ENCODE assay signal across 8 mouse cellular contexts in the genomic region with DNA sequence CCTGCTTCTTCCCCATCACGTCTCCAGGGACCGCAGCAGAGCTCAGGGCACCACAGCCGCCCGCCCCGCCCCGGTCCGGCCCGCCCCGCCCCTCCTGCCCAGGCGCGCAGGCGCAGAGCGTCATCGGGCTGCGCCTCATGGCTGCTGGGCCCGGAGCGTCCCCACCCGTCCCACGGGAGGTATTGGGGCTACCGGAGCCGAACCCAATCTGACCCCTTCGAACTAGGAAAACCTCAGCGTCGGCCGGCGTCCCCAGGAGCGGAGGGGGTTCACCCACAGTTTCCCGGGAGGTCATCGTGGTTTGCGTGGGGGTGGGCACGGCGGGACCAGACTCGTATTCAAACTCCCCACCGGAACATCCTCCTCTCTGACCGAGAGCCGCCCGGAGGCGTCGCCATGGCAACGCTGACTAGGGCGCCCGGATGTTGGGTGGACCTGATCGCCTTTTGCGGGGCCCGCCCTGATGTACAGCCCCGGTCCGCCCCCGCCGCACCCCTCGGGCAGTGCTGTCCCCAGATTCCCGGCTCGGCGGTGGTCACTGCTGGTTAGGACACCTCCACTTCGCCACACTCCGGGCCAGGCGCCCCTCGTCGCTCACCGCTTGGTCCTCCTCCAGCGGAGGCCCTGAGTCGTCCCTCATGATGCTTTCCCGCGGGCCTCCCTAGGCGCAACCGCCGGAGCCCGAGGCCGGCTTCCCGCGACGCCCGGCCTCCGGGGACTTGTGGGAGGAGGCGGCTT. TPM values are rescaled to one million over a fixed set of nuclear protein-coding genes. Genes with fewer than 3 reads are reported as not detected.
DNase-seq lines count a peak whose midpoint lies in the region; ATAC-seq and TF ChIP-seq lines count a peak whose summit lies in the region.

Tmem237 (minus strand) TSS at position 689 of the 738 bp plus-strand sequence.

- peak within 1 kb of the TSS; percentile 35 for H3K27ac ChIP-seq in bone marrow macrophage, adult 2 months (ENCODE audit: insufficient read depth, low read depth, low read length)
- peak within 1 kb of the TSS; percentile 66 for H3K27ac ChIP-seq in embryonic fibroblast, embryonic 13.5 days (ENCODE audit: insufficient read depth, low read length)
- H3K27ac ChIP-seq in heart, embryonic 11.5 days (ENCODE audit: low read depth, low read length) = peak within 1 kb of the TSS; percentile 72
- H3K27ac ChIP-seq in kidney, embryonic 16.5 days (ENCODE audit: low read length) = peak within 1 kb of the TSS; percentile 78
- H3K27ac ChIP-seq in liver, adult 2 months (replicated peaks; ENCODE audit: insufficient read depth, low read depth, low read length) = no peak within 1 kb of the TSS

- WGBS in heart, embryonic 11.5 days (ENCODE audit: insufficient replicate concordance) = under 1% methylated on average over 74 of the region's 74 CpGs
- WGBS in kidney, embryonic 16.5 days = under 1% methylated on average over 73 of the region's 74 CpGs
- WGBS in liver, adult 2 months = under 1% methylated on average over 74 of the region's 74 CpGs

- H3K27me3 ChIP-seq in heart, embryonic 11.5 days (ENCODE audit: control insufficient read depth, insufficient read depth, low read length) = no peaks in the 10 kb centered on the region
- H3K27me3 ChIP-seq in kidney, embryonic 16.5 days (ENCODE audit: insufficient read depth, low read length) = no peaks in the 10 kb centered on the region
- no peaks in the 10 kb centered on the region for H3K27me3 ChIP-seq in liver, adult 2 months (ENCODE audit: control insufficient read depth, insufficient read depth, low read length)
- no peaks in the 10 kb centered on the region for H3K27me3 ChIP-seq in myocyte (ENCODE audit: control insufficient read depth, insufficient read depth, insufficient read length)
- no peaks in the 10 kb centered on the region for H3K27me3 ChIP-seq in splenic B cell, adult 2 months (ENCODE audit: control insufficient read depth, insufficient read depth, low read length, poor library complexity, severe bottlenecking)

- no peak for TF ChIP-seq CTCF in bone marrow macrophage, adult 2 months (IDR thresholded peaks at IDR 0.05; ENCODE audit: low read depth, low read length)
- TF ChIP-seq CTCF in embryonic fibroblast, embryonic 13.5 days (IDR thresholded peaks at IDR 0.05; ENCODE audit: borderline replicate concordance, insufficient read depth, low read length) = no peak
- 0 out of 2 replicates have a peak, but pooled peaks have one; percentile 20 for TF ChIP-seq CTCF in liver, adult 2 months (IDR thresholded peaks at IDR 0.05; ENCODE audit: low read depth, low read length)

- peak within 1 kb of the TSS; percentile 92 for H3K4me2 ChIP-seq in heart, embryonic 11.5 days
- H3K4me2 ChIP-seq in kidney, embryonic 16.5 days (replicated peaks; ENCODE audit: low read depth, low read length) = peak within 1 kb of the TSS; percentile 94
- peak within 1 kb of the TSS; percentile 83 for H3K4me2 ChIP-seq in myocyte (ENCODE audit: low read depth)

- H3K4me1 ChIP-seq in bone marrow macrophage, adult 2 months (ENCODE audit: control insufficient read depth, insufficient read depth, low read length) = no peaks in the 10 kb centered on the region
- no peaks in the 10 kb centered on the region for H3K4me1 ChIP-seq in embryonic fibroblast, embryonic 13.5 days (ENCODE audit: control insufficient read depth, insufficient read depth, low read length)
- 0 out of 2 replicates have a peak, but pooled peaks cover 6% of the 10 kb centered on the region for H3K4me1 ChIP-seq in heart, embryonic 11.5 days (ENCODE audit: control insufficient read depth, insufficient read depth, low read length)
- peaks cover 10% of the 10 kb centered on the region; the same call in 1 of the 2 replicates for H3K4me1 ChIP-seq in kidney, embryonic 16.5 days (ENCODE audit: insufficient read depth, low read length)
- H3K4me1 ChIP-seq in liver, adult 2 months (ENCODE audit: control insufficient read depth, insufficient read depth, low read length) = no peaks in the 10 kb centered on the region

- H3K9ac ChIP-seq in heart, embryonic 11.5 days (ENCODE audit: low read depth, low read length) = peak within 1 kb of the TSS; percentile 84
- H3K9ac ChIP-seq in kidney, embryonic 16.5 days (replicated peaks; ENCODE audit: low read length) = peak within 1 kb of the TSS; percentile 94
- H3K9ac ChIP-seq in liver, adult 2 months (ENCODE audit: low read depth, low read length) = peak within 1 kb of the TSS; percentile 84

- TF ChIP-seq POLR2A in bone marrow macrophage, adult 2 months (IDR thresholded peaks at IDR 0.05; ENCODE audit: borderline replicate concordance, low read depth, low read length) = no peak
- peak; percentile 84 for TF ChIP-seq POLR2A in embryonic fibroblast, embryonic 13.5 days (IDR thresholded peaks at IDR 0.05; ENCODE audit: low read depth, low read length)
- TF ChIP-seq POLR2A in liver, adult 2 months (IDR thresholded peaks at IDR 0.05; ENCODE audit: extremely low read depth, insufficient read depth, low read length) = no peak
- peak; percentile 62 for TF ChIP-seq POLR2A in myocyte (IDR thresholded peaks at IDR 0.05; ENCODE audit: insufficient read length, low read depth)

- ATAC-seq in heart, embryonic 11.5 days (replicated peaks; ENCODE audit: insufficient number of reproducible peaks, low FRiP score, low TSS enrichment) = peak; percentile 95
- ATAC-seq in kidney, embryonic 16.5 days (ENCODE audit: low FRiP score, low TSS enrichment) = peak; percentile 98

- H3K36me3 ChIP-seq in heart, embryonic 11.5 days (ENCODE audit: control insufficient read depth, insufficient read depth, low read length) = no peaks in the 10 kb centered on the region
- H3K36me3 ChIP-seq in kidney, embryonic 16.5 days (ENCODE audit: insufficient read depth, low read length) = no peaks in the 10 kb centered on the region
- peaks cover 5% of the 10 kb centered on the region; the same call in 1 of the 2 replicates for H3K36me3 ChIP-seq in liver, adult 2 months (ENCODE audit: control insufficient read depth, insufficient read depth, low read length)
- H3K36me3 ChIP-seq in myocyte (ENCODE audit: control insufficient read depth, insufficient read depth) = no peaks in the 10 kb centered on the region
- H3K36me3 ChIP-seq in splenic B cell, adult 2 months (ENCODE audit: control insufficient read depth, insufficient read depth, low read length, poor library complexity, severe bottlenecking) = no peaks in the 10 kb centered on the region

- H3K4me3 ChIP-seq in bone marrow macrophage, adult 2 months (ENCODE audit: insufficient read depth, low read length) = peak within 1 kb of the TSS; percentile 99
- H3K4me3 ChIP-seq in embryonic fibroblast, embryonic 13.5 days (ENCODE audit: insufficient read depth, low read length) = peak within 1 kb of the TSS; percentile 84
- H3K4me3 ChIP-seq in heart, embryonic 11.5 days (ENCODE audit: low read depth, low read length) = peak within 1 kb of the TSS; percentile 73
- H3K4me3 ChIP-seq in kidney, embryonic 16.5 days (ENCODE audit: low read length) = peak within 1 kb of the TSS; percentile 85
- peak within 1 kb of the TSS; percentile 99 for H3K4me3 ChIP-seq in liver, adult 2 months (ENCODE audit: insufficient read depth, low read depth, low read length)
- peak within 1 kb of the TSS; percentile 63 for H3K4me3 ChIP-seq in myocyte

- H3K9me3 ChIP-seq in heart, embryonic 11.5 days (replicated peaks; ENCODE audit: control insufficient read depth, low read length) = no peaks in the 10 kb centered on the region
- H3K9me3 ChIP-seq in kidney, embryonic 16.5 days (ENCODE audit: low read length) = no peaks in the 10 kb centered on the region

- no peaks in the 10 kb centered on the region for H3K79me2 ChIP-seq in liver, adult 2 months (ENCODE audit: control insufficient read depth, insufficient read depth, low read length)
- no peaks in the 10 kb centered on the region for H3K79me2 ChIP-seq in myocyte (ENCODE audit: control insufficient read depth, insufficient read depth)

- peak; percentile 95 for DNase-seq in A20 (ENCODE audit: low read depth, low spot score)
- DNase-seq in liver, adult 2 months (ENCODE audit: extremely low read depth, low read depth, low spot score) = peak; percentile 62
- DNase-seq in splenic B cell, adult 2 months (ENCODE audit: low read depth, low spot score) = peak; percentile 93

- H3ac ChIP-seq in myocyte (ENCODE audit: control insufficient read depth, insufficient read length) = peak within 1 kb of the TSS; percentile 30

TF ChIP-seq in myocyte, 11 proteins besides CTCF, POLR2A, EP300 and RAD21:
- peak; percentile 49 for TF ChIP-seq E2F4 (IDR thresholded peaks at IDR 0.05; ENCODE audit: insufficient read depth)
- TF ChIP-seq POLR2AphosphoS2 (IDR thresholded peaks at IDR 0.05; ENCODE audit: insufficient read length, low read depth) = peak; percentile 72
- no peak for TF ChIP-seq USF1 (IDR thresholded peaks at IDR 0.05; ENCODE audit: low read depth)

RNA-seq across cellular contexts. Expression of gene Tmem237, which starts in this region (rescaled TPM):
- polyA plus RNA-seq in bone marrow macrophage, adult 2 months (2012; ENCODE audit: insufficient read depth, insufficient read length, missing spikeins) = 14.7 and 18.6 TPM in 2 replicates
- 23.2 and 25.3 TPM in 2 replicates for polyA plus RNA-seq in embryonic fibroblast, embryonic 13.5 days (2011; ENCODE audit: insufficient read length, low read depth, missing spikeins)
- polyA plus RNA-seq in heart, embryonic 11.5 days (2014; fragmentation: Nextera tagmentation; extraction: Ambion mirVana) = 20.3 and 21.0 TPM in 2 replicates
- polyA plus RNA-seq in kidney, embryonic 16.5 days (2015; fragmentation: Nextera tagmentation; extraction: Ambion mirVana) = 42.0 and 42.6 TPM in 2 replicates
- 4.5 and 5.2 TPM in 2 replicates for total RNA-seq in liver, adult 2 months (2014; rRNA removed)
- 1.1 and 1.8 TPM in 2 replicates for polyA plus RNA-seq in liver, adult 2 months (2012; rRNA removed)
- polyA plus RNA-seq in myocyte (2012; fragmentation: generic; extraction: Trizol) = 13.7 TPM

Comparison
In these comparisons a context has a peak if more than half of its experiments do, and no peak if none do; other contexts are left out.
1. POLR2A ChIP-seq: peak in embryonic fibroblast, embryonic 13.5 days (single experiment) and myocyte (single experiment); none in bone marrow macrophage, adult 2 months (single experiment) and liver, adult 2 months (single experiment).
2. Peak in every context shown above with its lines, with median percentiles within 50 percentile points of each other: DNase-seq, H3K4me3 ChIP-seq, H3K4me2 ChIP-seq and H3K9ac ChIP-seq.